Mouse (Mus musculus) embryonic facial prominence, embryonic 11.5 days (tissue): ENCODE data around the gene Pola2. TPM values are rescaled to one million over a fixed set of nuclear protein-coding genes. Genes with fewer than 3 reads are reported as not detected.

Source experiments
- ATAC-seq: fragments of 200-750 bp; cut with Nextera tagmentation; replicated peaks from 2 replicates; pipeline ENCODE4 v1.8.0; 2017; ENCODE audit warnings: low read depth; ENCODE audit not compliant: insufficient number of reproducible peaks, low FRiP score, low TSS enrichment
- DNase-seq: peaks from one replicate; pipeline ENCODE4 v3.0.0-alpha.2; 2015; ENCODE audit warnings: low spot score
- H3K27ac ChIP-seq: fragments of 300-500 bp; sonication (generic); replicated peaks from 2 replicates; pipeline ENCODE4 v1.5.1; 2014; ENCODE audit warnings: mild to moderate bottlenecking, low read depth, low read length, control low read depth
- H3K27me3 ChIP-seq: fragments of 300-500 bp; sonication (generic); 2 replicates; pipeline ENCODE4 v1.6.1; 2014; ENCODE audit warnings: mild to moderate bottlenecking, low read length, moderate library complexity, mixed read lengths; ENCODE audit not compliant: control insufficient read depth, insufficient read depth
- H3K36me3 ChIP-seq: fragments of 300-500 bp; sonication (generic); replicated peaks from 2 replicates; pipeline ENCODE4 v1.6.1; 2014; ENCODE audit warnings: low read depth, mild to moderate bottlenecking, low read length, moderate library complexity, mixed read lengths; ENCODE audit not compliant: control insufficient read depth, insufficient read depth
- H3K4me1 ChIP-seq: fragments of 300-500 bp; sonication (generic); 2 replicates; pipeline ENCODE4 v1.6.1; 2014; ENCODE audit warnings: low read length, mixed read lengths; ENCODE audit not compliant: control insufficient read depth, insufficient read depth
- H3K4me2 ChIP-seq: fragments of 300-500 bp; sonication (generic); 2 replicates; pipeline ENCODE4 v1.6.1; 2014; ENCODE audit warnings: low read depth, mild to moderate bottlenecking, control low read depth, low read length, moderate library complexity
- H3K4me3 ChIP-seq: fragments of 300-500 bp; sonication (generic); 2 replicates; pipeline ENCODE4 v1.5.1; 2014; ENCODE audit warnings: low read depth, low read length, control low read depth
- H3K9ac ChIP-seq: fragments of 300-500 bp; sonication (generic); replicated peaks from 2 replicates; pipeline ENCODE4 v1.6.1; 2014; ENCODE audit warnings: mild to moderate bottlenecking, control low read depth, low read length
- H3K9me3 ChIP-seq: fragments of 300-500 bp; sonication (generic); replicated peaks from 2 replicates; pipeline ENCODE4 v1.6.1; 2016; ENCODE audit warnings: mild to moderate bottlenecking, low read length, inconsistent platforms, mixed read lengths; ENCODE audit not compliant: control insufficient read depth
- WGBS: fragments of 180-500 bp; shearing (Covaris S2); extraction: QIAGEN DNeasy Blood & Tissue Kit; methylation state at CpG from one replicate; pipeline ENCODE4 v1.1.7; 2014; 5-methylcytosine and 5-hydroxymethylcytosine counted together
- polyA plus RNA-seq: library from polyadenylated mRNA; unstranded; fragments of >200 nt; fragmentation: Nextera tagmentation; extraction: Ambion mirVana; gene quantifications from 2 replicates; pipeline ENCODE4 v1.2.1, GENCODE M21; 2014

Gene Pola2
- polyA plus RNA-seq, 1 experiment from 2014 or later, result 97.6 TPM

DNA sequence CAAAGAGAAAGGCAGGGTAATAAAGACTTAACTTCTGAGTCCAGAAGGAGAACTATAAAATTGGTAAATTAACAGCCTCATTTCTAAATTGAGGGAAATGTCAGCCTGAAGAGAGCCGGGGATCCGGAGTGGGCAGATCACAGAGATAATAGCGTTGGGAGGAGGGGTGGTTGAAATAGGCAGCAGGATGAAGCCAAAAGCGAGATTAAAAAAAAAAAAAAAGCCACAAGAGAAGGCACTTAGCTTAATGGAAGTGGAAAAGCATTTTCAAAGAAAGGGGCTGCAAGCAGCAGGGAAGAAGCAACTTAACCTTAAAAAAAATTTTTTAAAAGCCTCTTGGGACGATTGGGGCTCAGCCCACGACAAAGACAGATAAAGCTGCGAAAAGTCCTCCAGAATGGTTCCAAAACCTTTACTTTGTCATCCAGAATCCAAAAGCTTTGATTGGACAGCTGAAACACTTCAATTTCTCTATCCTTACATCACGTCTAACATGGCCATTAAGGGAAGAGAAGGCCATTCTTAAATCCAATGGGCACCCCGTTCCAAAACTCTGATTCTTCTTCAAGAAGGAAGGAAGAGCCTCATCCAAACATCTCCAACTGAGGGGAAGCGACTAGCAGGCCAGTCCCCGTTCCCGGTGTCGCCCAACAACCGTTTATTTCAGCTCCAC, 52.4 kb downstream of the Pola2 start:
- ATAC-seq, result no peak
- 10% methylated on average over 14 of the region's 14 CpGs for WGBS
- no peaks in the 10 kb centered on the region for H3K27me3 ChIP-seq
- H3K4me3 ChIP-seq, result peak overlapping the region; percentile 100
- peak overlapping the region; percentile 66 for H3K4me2 ChIP-seq
- H3K36me3 ChIP-seq, result no peaks in the 10 kb centered on the region; the same call in 1 of the 2 replicates
- peak overlapping the region; percentile 98 for H3K9ac ChIP-seq
- DNase-seq, result no peak
- H3K27ac ChIP-seq, result 0 out of 2 replicates have a peak overlapping the region, but pooled peaks have one; percentile 75
- H3K4me1 ChIP-seq, result peaks cover 2% of the 10 kb centered on the region; the same call in 1 of the 2 replicates
- H3K9me3 ChIP-seq, result no peaks in the 10 kb centered on the region

DNA sequence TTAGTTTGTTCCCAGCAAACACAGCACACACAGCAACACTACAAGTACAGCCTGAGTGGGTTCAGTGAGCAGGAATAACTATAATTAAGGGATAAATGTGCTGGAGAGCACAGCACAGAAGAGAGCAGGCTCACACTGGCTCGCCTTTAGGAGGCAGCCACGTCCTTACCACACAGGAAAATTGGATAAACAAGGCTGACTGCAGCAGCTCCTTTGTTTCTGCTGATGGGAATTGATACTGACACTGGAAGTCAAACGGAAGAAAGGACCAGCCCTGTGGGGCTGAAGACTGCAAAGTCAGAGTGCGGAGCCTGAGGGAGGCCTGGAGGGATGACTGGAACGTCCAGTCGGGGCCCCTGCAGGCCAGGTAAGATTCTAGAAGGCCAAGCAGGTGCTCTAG, 53.8 kb downstream of the Pola2 start:
- Histone ChIP-seq H3K9ac (peak overlapping the region; percentile 28; the same call in 1 of the 2 replicates), H3K4me2 (peak overlapping the region; percentile 26; the same call in 1 of the 2 replicates), H3K27me3 (no peaks in the 10 kb centered on the region), H3K9me3 (no peaks in the 10 kb centered on the region), H3K27ac (no peak overlapping the region), H3K4me1 (peaks cover 2% of the 10 kb centered on the region; the same call in 1 of the 2 replicates), H3K36me3 (peaks cover under 1% of the 10 kb centered on the region), H3K4me3 (0 out of 2 replicates have a peak overlapping the region, but pooled peaks have one; percentile 16)
- 39% methylated on average over 6 of the region's 6 CpGs for WGBS
- DNase-seq (peak; percentile 27), ATAC-seq (no peak)

DNA sequence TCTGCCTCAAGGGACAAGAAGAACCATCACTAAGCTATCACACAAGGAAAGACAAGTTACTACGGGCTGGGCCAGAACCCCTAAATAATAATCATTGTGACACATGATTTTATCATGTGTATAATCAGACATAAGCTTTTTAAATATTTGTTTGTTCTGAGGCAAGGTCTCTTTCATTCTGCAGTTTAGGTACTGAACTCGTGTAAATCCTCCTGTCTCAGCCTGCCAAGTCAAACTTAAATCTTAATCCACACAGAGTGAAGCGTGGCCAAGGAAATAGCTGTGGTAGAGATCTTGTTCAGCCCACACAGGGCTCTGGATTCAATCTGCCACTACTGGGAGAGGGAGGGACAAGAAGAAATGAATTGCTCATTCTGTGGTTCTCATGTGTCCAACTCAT, 56.7 kb downstream of the Pola2 start:
- Histone ChIP-seq H3K9me3 (no peaks in the 10 kb centered on the region), H3K4me1 (peaks cover 2% of the 10 kb centered on the region; the same call in 1 of the 2 replicates), H3K4me2 (no peak overlapping the region), H3K4me3 (no peak overlapping the region), H3K36me3 (peaks cover 21% of the 10 kb centered on the region), H3K9ac (no peak overlapping the region), H3K27me3 (no peaks in the 10 kb centered on the region), H3K27ac (no peak overlapping the region)
- DNase-seq (no peak), ATAC-seq (no peak)
- 92% methylated on average over 3 of the region's 3 CpGs for WGBS

DNA sequence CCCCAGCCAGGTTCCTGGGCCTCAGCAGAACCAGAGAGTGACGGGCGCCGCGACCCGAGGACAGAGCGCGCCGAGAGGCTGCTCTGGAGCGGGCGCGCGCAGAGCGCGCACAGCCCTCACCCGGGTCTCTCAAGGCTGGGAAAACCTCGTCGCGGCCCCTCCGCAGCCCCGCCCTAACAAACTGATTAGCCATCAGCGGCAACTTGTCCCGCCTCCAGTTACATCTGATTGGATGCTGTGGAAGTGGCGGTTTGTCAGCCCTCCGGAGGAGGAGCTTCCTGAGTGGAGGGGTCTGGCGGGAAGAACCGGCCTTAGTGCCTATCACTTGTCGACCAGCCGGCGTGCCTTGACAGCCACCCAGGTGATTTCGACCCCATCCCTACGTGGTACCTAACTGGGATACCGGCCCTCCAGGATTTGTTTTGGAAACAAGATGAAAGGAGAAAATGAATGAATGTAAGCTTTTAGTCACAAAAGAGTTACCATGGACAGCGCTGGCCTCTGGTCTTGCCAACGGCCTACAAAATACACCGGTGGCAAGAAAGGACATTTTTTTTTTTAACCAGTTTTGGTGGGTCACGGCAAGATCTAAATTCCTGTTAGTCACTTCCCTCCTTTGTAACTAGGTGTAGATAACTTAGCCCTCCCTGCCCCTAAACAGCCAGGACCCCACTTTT, 69.9 kb downstream of the Pola2 start, which contains the start of gene Tigd3:
Gene Tigd3, minus strand, starts transcription at position 148 of the 677 bp plus-strand sequence.
- peaks cover 2% of the 10 kb centered on the region; the same call in 1 of the 2 replicates for H3K4me1 ChIP-seq
- DNase-seq, result peak; percentile 98
- peak; percentile 93 for ATAC-seq
- H3K27ac ChIP-seq, result no peak within 1 kb of the TSS
- H3K4me3 ChIP-seq, result peak within 1 kb of the TSS; percentile 53
- peak within 1 kb of the TSS; percentile 84 for H3K4me2 ChIP-seq
- no peaks in the 10 kb centered on the region for H3K9me3 ChIP-seq
- H3K9ac ChIP-seq, result peak within 1 kb of the TSS; percentile 76
- 4% methylated on average over 36 of the region's 36 CpGs for WGBS
- H3K27me3 ChIP-seq, result no peaks in the 10 kb centered on the region
- H3K36me3 ChIP-seq, result no peaks in the 10 kb centered on the region

DNA sequence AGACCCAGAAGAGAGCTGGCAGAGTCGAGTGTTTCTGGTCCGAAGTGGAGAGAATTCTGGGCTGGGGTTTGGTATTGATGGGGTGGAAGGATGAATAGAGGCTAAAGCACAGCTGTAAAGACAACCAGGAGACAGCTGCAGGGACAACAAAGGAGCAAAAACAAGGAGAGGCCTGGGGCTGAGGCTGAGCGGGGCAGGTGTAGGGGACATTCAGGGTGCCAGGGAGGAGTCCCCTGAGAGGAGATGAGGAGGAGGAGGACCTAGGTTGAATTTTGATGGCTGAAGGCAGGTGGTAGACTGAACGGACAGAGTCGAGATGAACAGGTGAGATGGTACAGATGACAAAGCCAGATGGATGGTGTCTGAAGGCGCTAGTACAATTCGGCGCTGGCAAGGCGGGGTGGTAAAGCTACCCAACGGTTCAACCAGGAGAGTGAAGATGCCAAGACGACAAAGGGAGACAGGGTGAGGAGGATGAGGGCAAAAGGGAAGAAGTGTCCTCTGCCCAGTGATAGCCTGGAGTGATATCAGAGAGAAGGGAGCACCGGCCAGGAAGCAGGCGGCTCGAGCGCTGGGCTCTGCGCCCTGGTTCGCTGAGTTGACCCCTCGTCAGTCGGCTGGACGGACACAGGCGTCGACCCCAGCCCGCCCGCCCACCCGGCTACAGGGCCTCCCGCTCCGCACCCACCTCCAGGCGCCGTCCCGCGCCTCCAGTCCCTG, 70.6 kb downstream of the Pola2 start:
- no peaks in the 10 kb centered on the region for H3K36me3 ChIP-seq
- ATAC-seq (peak; percentile 4), DNase-seq (no peak)
- no peaks in the 10 kb centered on the region for H3K27me3 ChIP-seq
- peaks cover 2% of the 10 kb centered on the region; the same call in 1 of the 2 replicates for H3K4me1 ChIP-seq
- peak overlapping the region; percentile 53 for H3K4me3 ChIP-seq
- no peak overlapping the region for H3K27ac ChIP-seq
- no peaks in the 10 kb centered on the region for H3K9me3 ChIP-seq
- H3K9ac ChIP-seq, result peak overlapping the region; percentile 76
- WGBS, result 22% methylated on average over 15 of the region's 31 CpGs
- peak overlapping the region; percentile 84 for H3K4me2 ChIP-seq

DNA sequence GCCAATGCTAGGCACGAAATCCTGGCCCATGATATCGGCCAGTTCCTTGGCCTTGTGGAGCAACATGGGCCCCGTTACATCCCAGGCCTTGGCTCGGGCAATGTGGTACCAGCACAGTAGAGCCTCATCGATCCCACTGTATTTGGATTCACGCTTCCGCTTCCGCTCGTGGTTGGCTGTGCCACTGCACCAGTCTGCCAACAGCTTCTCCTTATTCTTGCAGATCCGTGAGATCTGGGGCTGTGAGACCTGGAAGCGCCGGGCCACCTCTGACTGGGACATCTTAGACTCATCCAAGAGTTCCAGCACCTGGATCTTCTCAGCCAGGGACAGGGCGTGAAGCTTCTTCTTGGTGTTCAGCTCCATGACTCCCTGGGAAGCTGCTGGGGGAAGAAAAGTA, 71.3 kb downstream of the Pola2 start:
- WGBS, result 95% methylated on average over 13 of the region's 13 CpGs
- Histone ChIP-seq H3K4me2 (peak overlapping the region; percentile 84; the same call in 1 of the 2 replicates), H3K4me1 (peaks cover 2% of the 10 kb centered on the region; the same call in 1 of the 2 replicates), H3K4me3 (no peak overlapping the region; the same call in 1 of the 2 replicates), H3K9ac (peak overlapping the region; percentile 76), H3K36me3 (no peaks in the 10 kb centered on the region), H3K27me3 (no peaks in the 10 kb centered on the region), H3K9me3 (no peaks in the 10 kb centered on the region), H3K27ac (no peak overlapping the region)
- DNase-seq (no peak), ATAC-seq (no peak)

DNA sequence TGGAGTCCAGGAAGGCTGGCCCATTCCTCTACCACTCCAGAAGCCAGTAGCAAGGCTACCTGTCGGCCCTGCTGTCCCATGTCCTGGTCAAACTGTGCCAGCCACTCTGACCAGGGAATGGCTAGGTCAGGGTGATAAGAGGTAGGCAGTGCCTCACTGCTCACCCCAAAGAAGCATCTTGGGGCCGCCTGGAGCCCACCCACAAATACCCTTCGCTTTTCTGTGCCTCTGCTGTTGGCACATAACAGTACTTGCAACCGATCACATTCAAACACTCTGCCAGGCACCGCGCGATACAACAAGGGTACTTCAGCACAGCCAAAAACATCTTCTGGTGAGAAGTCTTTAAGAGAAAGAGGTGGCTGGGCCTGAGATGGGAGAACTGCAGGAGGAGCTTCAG, 71.7 kb downstream of the Pola2 start:
- Histone ChIP-seq H3K27ac (no peak overlapping the region), H3K4me1 (peaks cover 2% of the 10 kb centered on the region; the same call in 1 of the 2 replicates), H3K9ac (no peak overlapping the region), H3K4me3 (no peak overlapping the region), H3K36me3 (no peaks in the 10 kb centered on the region), H3K4me2 (no peak overlapping the region), H3K9me3 (no peaks in the 10 kb centered on the region), H3K27me3 (no peaks in the 10 kb centered on the region)
- 93% methylated on average over 7 of the region's 7 CpGs for WGBS
- ATAC-seq, result no peak
- DNase-seq, result no peak
